Mouse (Mus musculus): ENCODE data around the gene Rab30. TPM values are rescaled to one million over a fixed set of nuclear protein-coding genes. Genes with fewer than 3 reads are reported as not detected.

Rab30 gene
- polyA plus RNA-seq, 1 experiment from 2014 or later: 8.2 TPM

- Histone ChIP-seq H3K4me3 (replicated peaks) (peak overlapping the region; percentile 17), H3K27me3 (no peaks in the 10 kb centered on the region), H3K27ac (peak overlapping the region; percentile 29; the same call in 1 of the 2 replicates), H3K4me2 (peak overlapping the region; percentile 40), H3K36me3 (no peaks in the 10 kb centered on the region), H3K4me1 (peaks cover 17% of the 10 kb centered on the region), H3K9ac (0 out of 2 replicates have a peak overlapping the region, but pooled peaks have one; percentile 22), H3K9me3 (replicated peaks) (no peaks in the 10 kb centered on the region)
- peak; percentile 55 for ATAC-seq (replicated peaks; ENCODE audit: low FRiP score)
- WGBS: 29% methylated on average over 17 of the region's 17 CpGs
Measured at GRCm38 (mm10) chr7:92777108-92777973, 35.9 kb downstream of the Rab30 start.

GRCm38 (mm10) chr7:92779058-92779457 lies 37.7 kb downstream of the Rab30 start:
- Histone ChIP-seq H3K9me3 (replicated peaks) (no peaks in the 10 kb centered on the region), H3K27ac (no peak overlapping the region; the same call in 1 of the 2 replicates), H3K27me3 (no peaks in the 10 kb centered on the region), H3K9ac (no peak overlapping the region), H3K4me2 (no peak overlapping the region), H3K4me1 (peaks cover 17% of the 10 kb centered on the region), H3K4me3 (replicated peaks) (no peak overlapping the region), H3K36me3 (no peaks in the 10 kb centered on the region)
- ATAC-seq (replicated peaks; ENCODE audit: low FRiP score): peak; percentile 50
- WGBS: 43% methylated on average over 2 of the region's 2 CpGs

- Histone ChIP-seq H3K4me1 (peaks cover 16% of the 10 kb centered on the region), H3K4me2 (no peak overlapping the region), H3K4me3 (replicated peaks) (no peak overlapping the region), H3K27ac (no peak overlapping the region), H3K9me3 (replicated peaks) (no peaks in the 10 kb centered on the region), H3K36me3 (no peaks in the 10 kb centered on the region), H3K9ac (no peak overlapping the region), H3K27me3 (no peaks in the 10 kb centered on the region)
- WGBS: 82% methylated on average over 1 of the region's 1 CpGs
- no peak for ATAC-seq (replicated peaks; ENCODE audit: low FRiP score)
Measured at GRCm38 (mm10) chr7:92781361-92781760, 40.0 kb downstream of the Rab30 start.

- Histone ChIP-seq H3K4me3 (replicated peaks) (no peak overlapping the region), H3K27me3 (no peaks in the 10 kb centered on the region), H3K9ac (no peak overlapping the region), H3K4me1 (peaks cover 10% of the 10 kb centered on the region), H3K9me3 (replicated peaks) (no peaks in the 10 kb centered on the region), H3K36me3 (no peaks in the 10 kb centered on the region), H3K4me2 (no peak overlapping the region), H3K27ac (no peak overlapping the region)
- no peak for ATAC-seq (replicated peaks; ENCODE audit: low FRiP score)
- 87% methylated on average over 3 of the region's 3 CpGs for WGBS
Measured at GRCm38 (mm10) chr7:92781948-92782347, 40.5 kb downstream of the Rab30 start.

- no peaks in the 10 kb centered on the region for H3K9me3 ChIP-seq (replicated peaks)
- H3K4me2 ChIP-seq: no peak overlapping the region
- no peak overlapping the region for H3K9ac ChIP-seq
- peaks cover 4% of the 10 kb centered on the region; the same call in 1 of the 2 replicates for H3K4me1 ChIP-seq
- H3K4me3 ChIP-seq (replicated peaks): no peak overlapping the region
- no peak overlapping the region for H3K27ac ChIP-seq
- no peaks in the 10 kb centered on the region for H3K27me3 ChIP-seq
- no peak for ATAC-seq (replicated peaks; ENCODE audit: low FRiP score)
- H3K36me3 ChIP-seq: no peaks in the 10 kb centered on the region
- WGBS: 78% methylated on average over 9 of the region's 9 CpGs
Measured at GRCm38 (mm10) chr7:92782511-92782910, 41.1 kb downstream of the Rab30 start.

- ATAC-seq (replicated peaks; ENCODE audit: low FRiP score): peak; percentile 70
- no peaks in the 10 kb centered on the region for H3K4me1 ChIP-seq
- no peak overlapping the region for H3K4me3 ChIP-seq (replicated peaks)
- H3K9ac ChIP-seq: no peak overlapping the region
- no peak overlapping the region for H3K27ac ChIP-seq
- no peak overlapping the region for H3K4me2 ChIP-seq
- no peaks in the 10 kb centered on the region for H3K9me3 ChIP-seq (replicated peaks)
- H3K36me3 ChIP-seq: no peaks in the 10 kb centered on the region
- H3K27me3 ChIP-seq: no peaks in the 10 kb centered on the region
- WGBS: 62% methylated on average over 12 of the region's 12 CpGs
Measured at GRCm38 (mm10) chr7:92783166-92783806, 41.9 kb downstream of the Rab30 start.

GRCm38 (mm10) chr7:92783914-92784313 lies 42.5 kb downstream of the Rab30 start:
- no peaks in the 10 kb centered on the region for H3K9me3 ChIP-seq (replicated peaks)
- no peaks in the 10 kb centered on the region for H3K36me3 ChIP-seq
- WGBS: 76% methylated on average over 11 of the region's 11 CpGs
- no peak overlapping the region for H3K27ac ChIP-seq
- H3K4me2 ChIP-seq: no peak overlapping the region
- ATAC-seq (replicated peaks; ENCODE audit: low FRiP score): no peak
- H3K27me3 ChIP-seq: no peaks in the 10 kb centered on the region
- H3K4me3 ChIP-seq (replicated peaks): no peak overlapping the region
- H3K4me1 ChIP-seq: no peaks in the 10 kb centered on the region
- no peak overlapping the region for H3K9ac ChIP-seq

- no peak for ATAC-seq (replicated peaks; ENCODE audit: low FRiP score)
- Histone ChIP-seq H3K9me3 (replicated peaks) (no peaks in the 10 kb centered on the region), H3K9ac (no peak overlapping the region), H3K4me3 (replicated peaks) (no peak overlapping the region), H3K4me2 (no peak overlapping the region), H3K4me1 (0 out of 2 replicates have a peak, but pooled peaks cover 11% of the 10 kb centered on the region), H3K27ac (no peak overlapping the region), H3K27me3 (no peaks in the 10 kb centered on the region), H3K36me3 (no peaks in the 10 kb centered on the region)
- 66% methylated on average over 5 of the region's 5 CpGs for WGBS
Measured at GRCm38 (mm10) chr7:92795749-92796148, 54.3 kb downstream of the Rab30 start.

- no peaks in the 10 kb centered on the region for H3K9me3 ChIP-seq (replicated peaks)
- H3K27ac ChIP-seq: no peak overlapping the region
- 0 out of 2 replicates have a peak, but pooled peaks cover 11% of the 10 kb centered on the region for H3K4me1 ChIP-seq
- ATAC-seq (replicated peaks; ENCODE audit: low FRiP score): no peak
- 77% methylated on average over 8 of the region's 8 CpGs for WGBS
- no peaks in the 10 kb centered on the region for H3K27me3 ChIP-seq
- no peak overlapping the region for H3K4me3 ChIP-seq (replicated peaks)
- no peaks in the 10 kb centered on the region for H3K36me3 ChIP-seq
- no peak overlapping the region for H3K9ac ChIP-seq
- H3K4me2 ChIP-seq: no peak overlapping the region
Measured at GRCm38 (mm10) chr7:92796813-92797212, 55.4 kb downstream of the Rab30 start.

- H3K36me3 ChIP-seq: no peaks in the 10 kb centered on the region
- H3K9ac ChIP-seq: no peak overlapping the region
- H3K4me3 ChIP-seq (replicated peaks): no peak overlapping the region
- ATAC-seq (replicated peaks; ENCODE audit: low FRiP score): peak; percentile 65
- H3K4me2 ChIP-seq: no peak overlapping the region
- 0 out of 2 replicates have a peak, but pooled peaks cover 11% of the 10 kb centered on the region for H3K4me1 ChIP-seq
- no peaks in the 10 kb centered on the region for H3K9me3 ChIP-seq (replicated peaks)
- WGBS: 52% methylated on average over 10 of the region's 10 CpGs
- H3K27ac ChIP-seq: no peak overlapping the region
- no peaks in the 10 kb centered on the region for H3K27me3 ChIP-seq
Measured at GRCm38 (mm10) chr7:92799665-92800595, 58.5 kb downstream of the Rab30 start.

- Histone ChIP-seq H3K4me3 (replicated peaks) (no peak overlapping the region), H3K4me1 (peaks cover 15% of the 10 kb centered on the region; the same call in 1 of the 2 replicates), H3K36me3 (no peaks in the 10 kb centered on the region), H3K4me2 (no peak overlapping the region), H3K27me3 (no peaks in the 10 kb centered on the region), H3K27ac (no peak overlapping the region), H3K9me3 (replicated peaks) (no peaks in the 10 kb centered on the region), H3K9ac (no peak overlapping the region)
- no peak for ATAC-seq (replicated peaks; ENCODE audit: low FRiP score)
- WGBS: 80% methylated on average over 4 of the region's 4 CpGs
Measured at GRCm38 (mm10) chr7:92802158-92802557, 60.8 kb downstream of the Rab30 start.

Data from kidney, embryonic 15.5 days (tissue).